Mouse (Mus musculus) urinary bladder, adult 18-20 months (tissue): ENCODE measurements around the gene Vmn1r82.

Source experiments
- DNase-seq, 2 experiments: peaks; one replicate each; pipeline ENCODE4 v3.0.0; 2022; ENCODE audit warnings: low spot score in 2 of 2, mixed read lengths in 2 of 2

Gene Vmn1r82

DNA sequence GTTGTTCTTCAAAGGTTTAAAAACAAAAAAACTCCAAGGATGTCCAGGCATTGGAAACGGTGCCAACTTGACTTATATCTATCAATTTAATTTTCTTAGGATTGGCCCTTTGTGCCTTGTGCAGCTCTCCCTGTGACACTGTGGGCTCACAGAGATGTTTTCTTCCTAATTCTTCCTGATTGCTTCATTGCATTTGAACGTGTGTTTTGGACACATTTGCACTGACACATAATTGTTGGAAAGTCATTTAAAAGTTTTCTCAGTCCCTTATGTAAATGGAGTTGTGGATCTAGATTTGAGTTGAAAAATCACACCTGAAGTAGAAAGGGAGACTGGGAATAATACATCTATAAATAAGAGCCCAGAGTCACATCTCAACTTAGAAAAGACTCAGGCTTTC, at the start of gene Vmn1r82:
TSS of gene Vmn1r82 (plus strand) at position 301 of the 400 bp plus-strand sequence.
- no peak for DNase-seq

DNA sequence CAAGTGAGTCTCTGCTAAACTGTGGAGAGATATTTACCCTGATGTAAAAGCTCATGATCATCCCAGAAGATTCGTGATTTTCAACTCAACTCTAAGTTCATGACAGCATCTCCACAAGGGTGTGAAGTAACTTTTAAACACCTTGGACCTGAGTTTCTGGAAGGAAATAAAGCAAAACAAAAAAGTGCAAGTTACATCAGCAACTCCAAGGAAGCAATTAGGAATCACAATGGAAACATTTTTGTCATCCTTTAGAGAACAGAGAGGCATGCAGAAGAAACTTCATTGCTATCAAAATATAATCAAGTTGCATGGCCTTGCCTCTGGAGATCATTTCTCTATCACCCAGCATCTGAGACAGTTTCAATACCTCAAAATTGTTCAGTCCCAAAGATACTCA, 32.1 kb upstream of the Vmn1r82 start, which contains the start of gene Vmn1r81:
TSS of gene Vmn1r81 (minus strand) at position 101 of the 400 bp plus-strand sequence.
- no peak for DNase-seq

DNA sequence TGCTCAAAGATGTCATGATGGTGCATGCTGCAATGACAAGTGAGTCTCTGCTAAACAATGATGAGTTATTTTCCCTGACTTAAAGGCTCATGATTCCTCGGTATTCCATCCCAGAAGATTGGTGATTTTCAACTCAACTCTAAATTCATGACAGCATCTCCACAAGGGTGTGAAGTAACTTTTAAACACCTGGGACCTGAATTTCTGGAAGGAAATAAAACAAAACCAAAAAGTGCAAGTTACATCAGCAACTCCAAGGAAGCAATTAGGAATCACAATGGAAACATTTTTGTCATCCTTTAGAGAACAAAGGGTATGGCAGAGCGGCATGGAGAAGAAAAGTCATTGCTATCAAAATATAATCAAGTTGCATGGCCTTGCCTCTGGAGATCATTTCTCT, 29.2 kb downstream of the Vmn1r82 start, which contains the start of gene Vmn1r83:
TSS of gene Vmn1r83 (minus strand) at position 101 of the 400 bp plus-strand sequence.
- DNase-seq: no peak
